Mouse (Mus musculus) G1E-ER4 (cell line): ENCODE results near the gene Gm11011. TPM values are rescaled to one million over a fixed set of nuclear protein-coding genes. Genes with fewer than 3 reads are reported as not detected.

Experiments
- GATA1 ChIP-seq: IDR thresholded peaks from one replicate; pipeline ENCODE4 v1.8.0; 2012; ENCODE audit warnings: low read length, inconsistent platforms
- polyA plus RNA-seq: library from polyadenylated mRNA; stranded (reverse); fragments of >175 nt; gene quantifications from 2 replicates; pipeline ENCODE4 v1.2.3, GENCODE M21; 2012

Gene Gm11011
- polyA plus RNA-seq, 1 experiment: not detected

DNA sequence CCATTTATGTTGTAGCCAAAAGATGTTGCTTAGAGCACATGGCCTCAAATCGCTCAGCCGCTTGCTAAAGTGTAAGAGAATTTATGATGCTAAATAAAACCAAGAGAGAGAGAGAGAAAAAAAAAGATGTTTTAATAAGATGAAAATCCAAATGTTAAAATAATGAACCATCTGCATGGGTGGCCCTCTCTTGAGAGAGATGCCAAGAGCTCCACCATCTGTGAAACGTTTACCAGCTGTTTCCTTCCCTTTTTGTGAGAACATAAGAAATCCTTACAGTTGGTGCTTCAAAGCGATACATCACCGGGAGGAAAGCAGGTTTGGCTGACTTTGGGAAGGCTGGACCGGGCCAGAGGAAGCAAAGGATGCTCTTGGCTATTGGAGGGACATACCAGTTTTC is 12.6 kb upstream of the Gm11011 start:
- no peak for TF ChIP-seq GATA1

DNA sequence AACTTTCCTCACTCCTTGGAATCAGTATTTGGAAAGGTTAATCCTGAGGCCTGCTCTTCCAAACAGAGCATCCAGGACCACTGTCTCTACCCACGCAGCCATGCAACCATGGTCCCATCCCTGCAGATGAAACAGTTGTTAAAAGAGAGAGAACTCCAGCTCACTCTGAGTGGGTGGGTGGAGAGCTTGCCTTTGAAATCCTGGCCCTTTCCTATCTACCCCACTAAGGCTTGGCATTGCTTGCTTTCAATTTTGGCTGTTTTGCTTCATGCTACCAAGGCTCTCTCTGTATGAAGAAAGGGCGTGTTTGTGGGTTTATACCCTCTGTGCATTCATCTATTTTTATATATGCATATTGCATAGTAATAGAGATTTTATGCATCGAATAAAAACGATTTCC is 12.0 kb upstream of the Gm11011 start:
- TF ChIP-seq GATA1: no peak

DNA sequence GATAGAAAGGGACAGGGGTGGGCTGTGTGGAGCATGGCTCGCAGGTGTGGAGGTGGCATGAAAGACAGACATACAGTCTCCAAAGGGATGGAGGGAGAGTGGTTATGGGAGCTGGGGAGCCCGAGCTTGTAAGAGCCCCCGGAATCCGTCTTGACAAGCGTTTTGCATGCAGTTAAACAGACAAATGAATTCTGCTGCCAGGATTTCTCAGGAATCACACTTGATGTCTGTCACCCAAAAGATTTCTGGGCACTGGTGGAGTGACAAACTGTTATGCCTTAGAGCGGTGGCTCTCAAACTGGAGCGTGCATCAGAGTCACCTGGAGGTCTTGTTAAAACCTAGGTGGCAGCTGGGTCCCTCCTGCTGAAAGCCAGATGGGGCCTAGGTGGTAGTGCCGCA is 10.4 kb upstream of the Gm11011 start:
- no peak for TF ChIP-seq GATA1

DNA sequence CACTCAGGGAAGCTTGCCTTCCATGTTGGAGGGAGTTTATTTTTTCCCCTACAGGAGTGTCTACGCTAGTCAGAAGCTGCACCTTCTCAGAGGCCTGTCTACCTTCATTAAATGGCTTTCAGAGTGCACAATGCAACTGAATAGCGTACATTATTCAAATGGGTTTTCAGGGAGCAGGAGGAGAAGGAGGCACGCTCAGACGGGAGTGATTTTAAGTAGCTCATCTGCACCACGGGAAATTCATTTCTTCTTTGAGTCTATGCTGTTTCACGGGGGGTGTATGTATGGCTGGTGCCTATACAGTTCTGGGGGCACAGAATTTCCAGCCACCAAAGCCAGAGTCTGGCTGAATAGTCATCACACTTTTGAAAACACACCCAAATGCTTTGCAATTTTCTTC is 9.8 kb upstream of the Gm11011 start:
- TF ChIP-seq GATA1: no peak

DNA sequence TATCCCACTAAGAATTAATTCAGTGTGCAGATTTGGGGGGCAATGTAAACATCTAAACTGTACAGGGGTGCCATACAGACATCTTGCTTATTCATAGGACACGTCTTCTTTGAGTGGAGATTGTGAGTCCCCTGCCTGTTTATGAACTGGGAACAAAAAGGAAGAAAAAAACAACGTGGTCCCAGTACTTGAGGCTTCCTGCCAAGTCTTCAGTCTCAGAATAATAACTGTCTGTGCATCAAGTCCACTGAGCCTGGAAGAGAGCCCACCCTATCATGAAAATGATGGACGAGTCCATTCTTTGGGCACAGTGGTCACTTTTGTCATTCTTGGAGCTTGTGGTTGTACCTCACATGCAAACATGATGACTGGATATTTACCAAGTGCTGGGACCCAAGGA is 6.2 kb upstream of the Gm11011 start:
- no peak for TF ChIP-seq GATA1

DNA sequence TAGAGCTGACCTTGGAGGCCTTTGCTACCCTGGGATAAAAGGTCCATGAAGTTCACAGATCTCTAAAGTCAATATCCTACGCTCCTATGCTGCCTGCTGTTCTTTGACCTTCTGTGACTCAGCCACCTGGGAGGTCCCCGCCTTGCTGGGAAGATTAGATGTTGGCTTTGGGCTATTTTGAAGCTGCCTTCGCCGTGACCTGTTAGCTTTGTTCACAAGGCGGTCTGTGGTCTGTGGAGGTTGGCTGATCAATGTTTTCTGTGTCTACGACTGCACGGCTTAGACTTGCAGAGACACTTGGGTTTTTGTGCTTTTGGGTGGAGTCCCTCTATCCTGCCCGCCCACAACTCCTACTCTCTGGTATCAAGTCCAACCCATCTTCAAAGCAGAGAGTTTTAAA is 2.9 kb upstream of the Gm11011 start:
- TF ChIP-seq GATA1: no peak

DNA sequence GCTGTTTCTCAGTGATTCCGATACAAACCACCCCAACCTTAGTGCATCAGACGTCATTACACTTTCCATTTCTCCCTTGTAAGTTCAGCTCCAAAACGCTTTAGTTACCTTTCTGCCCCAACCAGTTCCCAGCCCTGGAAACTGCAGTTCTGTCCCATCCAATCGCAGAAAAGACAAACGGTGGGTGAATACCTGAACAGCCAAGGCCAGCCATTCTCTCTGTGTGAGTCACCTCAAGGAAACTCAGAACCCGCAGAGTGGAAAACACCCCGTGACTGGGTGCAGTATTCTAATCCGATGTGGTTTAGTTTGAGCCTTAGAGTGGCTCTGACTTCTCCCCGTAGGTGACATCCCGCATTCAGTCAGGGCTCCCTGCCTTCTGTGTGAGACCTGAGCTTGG is 2.2 kb upstream of the Gm11011 start:
- TF ChIP-seq GATA1: no peak

DNA sequence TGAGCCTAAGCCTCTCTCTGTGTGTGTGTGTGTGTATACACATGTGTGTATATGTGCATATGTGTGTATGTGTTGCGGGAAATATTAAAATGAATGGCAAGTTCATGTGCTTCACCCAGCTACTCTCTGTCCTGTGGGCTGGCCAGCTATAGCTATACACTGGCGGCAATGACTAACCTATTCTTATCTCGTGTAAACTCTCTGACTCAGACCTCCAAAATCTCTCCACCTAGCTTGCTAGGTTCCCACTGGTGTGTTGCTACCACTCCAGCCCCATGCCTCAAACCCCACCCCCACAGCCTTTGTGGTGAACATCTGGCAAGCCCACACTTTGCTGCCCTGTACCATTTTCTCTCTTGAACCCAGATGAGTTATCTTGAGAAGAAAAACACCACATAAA is 857 bp downstream of the Gm11011 start:
- no peak for TF ChIP-seq GATA1

DNA sequence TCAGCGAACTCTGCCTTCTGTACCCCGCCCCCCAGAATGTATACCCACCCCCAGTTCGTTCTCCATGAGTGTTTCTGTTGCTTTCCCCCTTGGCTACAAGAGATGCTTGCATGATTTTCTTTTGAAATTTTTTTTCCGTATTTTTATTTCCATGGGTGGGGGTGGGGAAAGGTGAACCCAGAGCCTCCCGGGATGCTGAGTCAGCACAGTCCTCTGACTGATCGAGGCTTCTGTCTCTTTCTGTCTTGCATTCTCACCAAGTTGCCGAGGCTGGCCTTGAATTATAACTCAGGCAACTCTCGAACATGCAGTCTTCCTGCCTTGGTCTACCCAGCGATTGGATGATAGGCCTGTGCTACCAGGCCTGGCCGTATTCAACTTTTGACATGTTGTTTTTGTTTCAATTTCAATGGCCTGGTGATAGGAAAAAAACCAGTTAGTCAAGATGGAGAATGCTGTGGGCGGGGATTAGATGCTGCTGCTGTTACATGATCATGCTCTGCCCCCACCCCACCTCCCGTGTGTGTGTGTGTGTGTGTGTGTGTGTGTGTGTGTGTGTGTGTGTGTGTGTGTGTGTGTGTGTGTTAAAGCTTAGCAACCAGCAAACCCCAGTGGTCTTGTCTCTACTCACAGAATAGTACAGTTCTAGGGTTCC is 1.8 kb downstream of the Gm11011 start:
- TF ChIP-seq GATA1: no peak

DNA sequence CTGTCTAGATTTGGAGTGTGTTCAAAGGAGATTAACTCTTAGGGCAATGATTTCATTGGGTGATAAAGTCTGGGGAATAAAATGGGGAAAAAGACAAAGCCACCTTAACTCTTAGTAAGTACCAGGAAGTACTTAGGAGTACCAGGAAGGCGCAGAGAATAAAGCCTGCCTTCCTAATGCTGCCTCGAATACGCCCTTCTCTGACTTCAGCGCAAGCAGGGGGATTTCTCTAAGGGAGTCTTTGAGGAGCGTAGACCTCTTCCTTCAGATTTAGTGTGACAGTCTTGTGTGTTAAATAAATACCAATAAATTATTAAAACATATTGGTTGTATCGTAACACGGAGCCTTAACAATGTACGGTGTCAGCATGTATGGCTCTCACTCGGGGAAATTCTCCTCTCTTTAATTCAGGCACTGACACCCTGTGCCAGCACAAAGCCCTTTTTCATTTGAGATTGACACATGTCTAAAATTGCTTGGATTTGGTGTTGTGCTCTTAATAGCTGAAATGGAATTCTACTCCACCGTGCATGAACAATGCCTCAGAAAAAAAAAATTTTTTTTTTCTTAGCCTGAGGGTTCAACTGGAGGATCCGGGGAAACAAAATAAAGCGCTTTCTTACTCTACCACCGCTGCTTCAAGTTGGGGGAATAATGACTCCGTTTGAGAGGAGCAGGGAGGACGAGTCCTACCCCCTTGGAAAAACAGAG is 2.6 kb downstream of the Gm11011 start:
- no peak for TF ChIP-seq GATA1

DNA sequence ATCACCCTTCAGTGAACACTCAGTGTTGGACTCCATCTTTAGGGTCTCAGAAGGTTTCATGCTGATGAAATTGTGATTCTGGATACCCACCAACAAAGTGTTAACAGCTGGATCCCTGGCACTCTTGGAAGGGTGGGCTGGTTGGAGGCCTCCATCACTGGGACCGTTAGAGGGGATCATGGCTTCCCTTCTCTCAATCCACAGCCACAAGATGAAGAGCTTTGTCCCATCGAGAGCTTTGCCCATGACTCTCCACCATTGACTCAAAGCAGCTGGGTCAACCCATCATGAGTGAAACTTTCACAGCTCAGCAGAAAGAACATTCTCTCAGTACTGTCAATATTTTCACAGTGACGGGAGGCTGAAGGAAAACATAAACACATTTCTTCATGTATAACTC is 4.1 kb downstream of the Gm11011 start:
- no peak for TF ChIP-seq GATA1

DNA sequence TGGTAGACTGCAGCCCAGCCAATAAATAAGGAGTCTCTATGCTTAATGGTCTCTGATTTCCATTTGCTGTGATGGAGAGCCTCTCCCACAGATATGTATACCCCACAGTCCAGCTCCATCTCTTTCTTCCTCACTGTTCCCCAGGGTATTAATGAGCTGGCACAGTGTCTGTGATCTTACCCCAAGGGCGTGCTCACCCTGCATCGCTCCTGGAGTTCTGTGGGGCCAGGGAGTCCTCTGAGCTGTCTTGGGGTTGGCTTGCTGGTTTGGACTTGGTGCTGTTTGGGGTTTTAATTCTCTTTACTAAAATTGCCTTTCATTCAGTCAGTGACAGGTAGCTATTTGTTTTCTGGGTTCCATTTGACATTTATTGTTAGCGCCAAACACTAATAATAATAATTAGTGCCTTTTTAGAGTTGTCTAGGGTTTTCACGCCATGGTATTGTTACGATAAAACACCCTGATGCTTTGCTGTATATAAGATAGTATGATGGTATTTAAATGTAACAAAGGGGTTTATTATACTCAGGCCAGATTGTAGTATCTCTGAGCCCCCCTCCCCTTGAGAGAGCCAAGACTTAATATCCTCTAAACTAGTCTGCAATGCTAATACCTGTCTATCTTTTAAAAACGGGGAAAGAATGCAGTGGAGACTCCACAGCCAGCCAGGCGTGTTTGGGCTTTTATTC is 9.9 kb downstream of the Gm11011 start:
- no peak for TF ChIP-seq GATA1

DNA sequence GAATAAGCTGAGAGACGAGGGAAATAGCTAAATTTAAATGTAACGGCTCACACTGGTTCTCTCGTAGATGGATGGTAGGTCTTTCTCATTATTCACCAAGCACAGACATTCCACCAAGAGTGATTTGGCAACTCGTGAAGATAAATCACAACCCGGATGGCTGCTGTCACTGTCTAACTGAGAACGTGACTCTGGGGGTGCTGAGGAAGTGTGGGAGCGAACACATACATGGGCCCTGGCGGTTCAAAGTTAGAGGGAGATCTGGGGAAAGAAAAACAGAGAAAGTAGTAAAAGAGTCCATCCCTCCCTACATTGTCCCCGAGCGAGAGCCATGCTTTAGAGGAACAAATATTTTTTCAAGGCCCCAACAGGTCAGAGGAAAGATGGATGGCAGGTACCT is 17.5 kb downstream of the Gm11011 start:
- TF ChIP-seq GATA1: no peak

DNA sequence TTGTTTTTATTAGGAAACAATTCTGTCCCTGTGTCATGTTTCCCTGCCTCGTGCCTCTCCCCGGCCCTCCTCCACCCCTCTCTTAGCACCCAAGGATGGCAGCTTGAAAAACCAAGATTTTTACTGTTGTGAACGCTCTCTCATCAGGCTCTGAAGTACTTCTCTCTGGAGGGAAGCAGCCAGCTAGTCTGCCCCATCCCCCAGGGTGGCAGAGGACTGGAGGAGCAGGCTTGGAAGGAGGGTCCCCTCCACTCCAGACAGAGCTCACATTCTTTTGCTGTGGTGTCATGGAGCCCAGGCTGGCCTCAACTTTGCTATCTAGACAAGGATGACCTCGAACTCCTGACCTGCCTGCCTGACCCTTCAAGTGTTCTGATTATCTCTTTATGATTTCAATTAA is 21.4 kb downstream of the Gm11011 start:
- no peak for TF ChIP-seq GATA1

DNA sequence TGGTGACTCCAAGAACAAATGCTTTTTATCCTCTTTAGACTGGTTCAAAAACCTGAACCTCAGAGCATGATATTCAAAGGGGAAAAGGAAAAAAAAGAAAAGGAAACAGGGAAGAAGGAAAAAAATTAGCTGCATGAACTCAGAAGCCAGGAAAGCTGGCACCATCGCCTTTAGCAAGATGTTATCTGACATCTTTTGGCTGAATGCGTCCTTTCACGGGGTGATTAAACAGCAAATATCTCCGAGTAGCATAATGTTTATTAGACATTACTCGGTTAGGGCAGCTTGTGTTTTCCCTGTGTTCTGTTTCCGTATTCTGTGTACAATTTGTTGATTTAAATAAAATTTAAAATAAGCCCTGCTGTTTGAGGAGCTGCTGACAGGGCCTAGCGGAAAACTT is 21.8 kb downstream of the Gm11011 start:
- TF ChIP-seq GATA1: no peak

DNA sequence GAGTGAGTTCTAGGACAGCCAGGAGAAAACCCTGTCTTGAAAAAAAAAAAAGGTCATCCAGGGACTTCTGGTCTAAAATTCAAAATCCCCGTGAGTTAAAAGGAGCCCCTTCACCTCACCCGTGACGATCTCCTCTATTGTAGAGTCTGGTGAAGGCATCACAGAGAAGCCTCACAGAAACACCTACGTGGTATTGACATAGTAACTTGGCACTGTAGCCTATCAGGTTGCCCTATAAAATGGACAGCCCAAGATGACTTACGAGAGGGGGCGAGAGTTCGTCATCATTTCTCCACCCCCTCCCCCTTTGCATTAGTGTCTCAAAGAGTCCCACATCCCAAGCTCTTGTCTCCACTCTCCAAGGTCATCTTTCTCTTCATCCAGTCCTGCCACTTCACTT is 41.9 kb downstream of the Gm11011 start:
- TF ChIP-seq GATA1: no peak

DNA sequence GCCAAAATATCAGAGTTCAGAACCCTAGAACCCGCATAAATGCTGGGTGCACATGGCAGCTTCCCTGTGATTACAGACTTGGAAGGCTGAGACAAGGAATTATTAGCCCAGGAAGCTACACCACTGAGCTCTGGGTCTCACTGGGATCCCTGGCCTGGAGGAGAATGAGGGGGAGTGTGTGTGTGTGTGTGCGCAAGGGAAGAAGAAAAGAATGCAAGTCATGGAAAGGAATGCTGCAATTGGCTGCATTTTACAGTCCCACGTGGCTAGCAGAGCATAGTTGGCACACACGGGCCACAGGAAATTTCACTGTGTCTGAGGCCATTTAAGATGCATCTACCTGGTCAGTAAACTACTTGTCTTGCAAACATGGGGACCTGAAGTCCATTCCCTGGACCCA is 48.6 kb downstream of the Gm11011 start:
- no peak for TF ChIP-seq GATA1

Other genes starting within 250 kb of the Gm11011 start
- not detected in 2 replicates for gene Tshz2, start 45.3 kb upstream of the Gm11011 start, polyA plus RNA-seq